8 mouse cellular contexts compared by ENCODE assay signal in the genomic region with DNA sequence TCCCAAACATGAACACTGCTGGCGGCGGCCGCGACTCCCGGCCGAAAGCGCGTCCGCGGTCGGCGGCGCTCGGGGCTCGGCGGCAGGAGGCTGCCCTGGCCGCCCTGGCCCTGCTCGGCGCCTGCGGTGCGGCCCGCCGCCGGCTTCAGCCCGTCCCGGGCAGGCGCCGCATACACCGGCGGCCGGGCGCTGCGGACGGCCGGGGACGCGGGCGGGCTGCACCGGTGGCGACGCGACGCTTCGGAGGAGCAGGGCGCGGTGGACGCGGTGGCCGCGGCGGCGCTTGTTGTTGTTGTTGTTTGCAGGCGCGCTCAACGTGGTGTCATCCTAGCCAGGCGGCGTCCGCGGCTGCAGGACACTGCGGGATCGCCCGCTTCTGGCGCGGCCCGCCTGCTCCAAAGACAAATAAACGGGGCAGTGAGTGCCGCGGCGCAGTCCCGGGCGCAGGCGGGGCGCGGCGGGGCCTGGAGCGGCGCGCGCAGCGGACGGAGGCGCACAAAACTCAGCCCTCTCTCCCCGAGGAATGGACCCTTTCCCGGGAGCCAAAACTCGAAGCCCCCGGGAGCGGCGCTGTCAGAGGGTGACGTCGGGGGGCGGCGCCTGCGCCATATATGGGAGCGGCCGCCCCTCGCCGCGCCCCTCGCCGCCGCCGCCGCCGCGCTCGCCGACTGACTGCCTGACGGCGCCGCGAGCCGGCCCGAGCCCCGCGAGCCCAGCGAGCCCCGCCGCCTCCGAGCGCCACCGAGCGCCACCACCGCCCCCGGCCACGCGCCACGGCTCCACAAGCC. TPM values are rescaled to one million over a fixed set of nuclear protein-coding genes. Genes with fewer than 3 reads are reported as not detected.
DNase-seq lines count a peak whose midpoint lies in the region; ATAC-seq lines count a peak whose summit lies in the region.

Gene Ebf3, minus strand, starts transcription at position 542 of the 788 bp plus-strand sequence.

- WGBS in forebrain, embryonic 14.5 days, result under 1% methylated on average over 88 of the region's 127 CpGs
- WGBS in limb, embryonic 13.5 days, result under 1% methylated on average over 108 of the region's 127 CpGs
- WGBS in midbrain, embryonic 14.5 days, result under 1% methylated on average over 127 of the region's 127 CpGs

- H3K27me3 ChIP-seq in forebrain, embryonic 14.5 days (replicated peaks; ENCODE audit: control insufficient read depth, insufficient read depth, low read length), result peaks cover 82% of the 10 kb centered on the region
- H3K27me3 ChIP-seq in limb, embryonic 13.5 days, result peaks cover 59% of the 10 kb centered on the region
- H3K27me3 ChIP-seq in midbrain, embryonic 14.5 days (ENCODE audit: control insufficient read depth, insufficient read depth, low read length), result peaks cover 22% of the 10 kb centered on the region

- no peaks in the 10 kb centered on the region for H3K36me3 ChIP-seq in forebrain, embryonic 14.5 days (ENCODE audit: control insufficient read depth, insufficient read depth, low read length)
- peaks cover 8% of the 10 kb centered on the region for H3K36me3 ChIP-seq in limb, embryonic 13.5 days
- H3K36me3 ChIP-seq in midbrain, embryonic 14.5 days (ENCODE audit: control insufficient read depth, insufficient read depth, low read length), result 0 out of 2 replicates have a peak, but pooled peaks cover 3% of the 10 kb centered on the region

- H3K27ac ChIP-seq in forebrain, embryonic 14.5 days (ENCODE audit: low read depth, low read length), result peak within 1 kb of the TSS; percentile 65
- peak within 1 kb of the TSS; percentile 96 for H3K27ac ChIP-seq in limb, embryonic 13.5 days
- peak within 1 kb of the TSS; percentile 98 for H3K27ac ChIP-seq in midbrain, embryonic 14.5 days (replicated peaks; ENCODE audit: low read depth, low read length)

- H3K4me2 ChIP-seq in forebrain, embryonic 14.5 days (ENCODE audit: low read length), result peak within 1 kb of the TSS; percentile 86
- H3K4me2 ChIP-seq in limb, embryonic 13.5 days (replicated peaks), result peak within 1 kb of the TSS; percentile 91
- H3K4me2 ChIP-seq in midbrain, embryonic 14.5 days (ENCODE audit: low read length), result peak within 1 kb of the TSS; percentile 84

- peak within 1 kb of the TSS; percentile 59 for H3K9ac ChIP-seq in forebrain, embryonic 14.5 days (ENCODE audit: low read length)
- peak within 1 kb of the TSS; percentile 99 for H3K9ac ChIP-seq in limb, embryonic 13.5 days
- H3K9ac ChIP-seq in midbrain, embryonic 14.5 days (replicated peaks; ENCODE audit: low read length), result peak within 1 kb of the TSS; percentile 93

- peak within 1 kb of the TSS; percentile 45 for H3K4me3 ChIP-seq in forebrain, embryonic 14.5 days (ENCODE audit: low read depth, low read length)
- H3K4me3 ChIP-seq in limb, embryonic 13.5 days, result peak within 1 kb of the TSS; percentile 86
- H3K4me3 ChIP-seq in midbrain, embryonic 14.5 days (replicated peaks; ENCODE audit: low read depth, low read length), result peak within 1 kb of the TSS; percentile 66

- peak; percentile 85 for ATAC-seq in forebrain, embryonic 14.5 days
- peak; percentile 88 for ATAC-seq in limb, embryonic 13.5 days (ENCODE audit: low FRiP score, low read depth)
- peak; percentile 78 for ATAC-seq in midbrain, embryonic 14.5 days (ENCODE audit: low FRiP score, low TSS enrichment)

- DNase-seq in CD4-positive helper T cell, adult 2 months (ENCODE audit: low read depth, low spot score), result peak; percentile 39
- peak; percentile 78 for DNase-seq in adipocyte (ENCODE audit: low spot score)
- peak; percentile 86 for DNase-seq in forebrain, embryonic 14.5 days (ENCODE audit: low spot score)
- DNase-seq in heart, postnatal 4 days, result peak; percentile 91
- peak; percentile 96 for DNase-seq in midbrain, embryonic 14.5 days
- peak; percentile 85 for DNase-seq in testis, postnatal 14 days (ENCODE audit: low spot score)
- DNase-seq in cerebellum, adult 8-10 months, result no peak

- H3K9me3 ChIP-seq in forebrain, embryonic 14.5 days (replicated peaks; ENCODE audit: control insufficient read depth, low read length), result no peaks in the 10 kb centered on the region
- no peaks in the 10 kb centered on the region for H3K9me3 ChIP-seq in limb, embryonic 13.5 days
- H3K9me3 ChIP-seq in midbrain, embryonic 14.5 days (ENCODE audit: control insufficient read depth, low read length), result no peaks in the 10 kb centered on the region

- H3K4me1 ChIP-seq in forebrain, embryonic 14.5 days (ENCODE audit: control insufficient read depth, insufficient read depth, low read length), result peaks cover 27% of the 10 kb centered on the region
- H3K4me1 ChIP-seq in limb, embryonic 13.5 days, result peaks cover 53% of the 10 kb centered on the region
- H3K4me1 ChIP-seq in midbrain, embryonic 14.5 days (ENCODE audit: control insufficient read depth, insufficient read depth, low read length), result peaks cover 21% of the 10 kb centered on the region

RNA-seq across cellular contexts. Expression of gene Ebf3, which starts in this region (rescaled TPM):
- polyA plus RNA-seq in forebrain, embryonic 14.5 days (2014; fragmentation: Nextera tagmentation; extraction: Ambion mirVana), result 0.89 and 1.2 TPM in 2 replicates
- total RNA-seq in heart, postnatal 4 days (2021), result 10 to 100 TPM; 18.7 to 20.1 TPM
- 13.4 and 16.9 TPM in 2 replicates for polyA plus RNA-seq in limb, embryonic 13.5 days (2015; fragmentation: Nextera tagmentation; extraction: Ambion mirVana)
- polyA plus RNA-seq in midbrain, embryonic 14.5 days (2014; fragmentation: Nextera tagmentation; extraction: Ambion mirVana), result 34.0 and 43.4 TPM in 2 replicates
